Mouse (Mus musculus) naive thymus-derived CD4-positive, alpha-beta T cell, adult 5 months (primary cell): Measurements from ENCODE around the gene Ccng1. TPM values are rescaled to one million over a fixed set of nuclear protein-coding genes. Genes with fewer than 3 reads are reported as not detected.

Experiments used
- polyA plus RNA-seq: library from polyadenylated mRNA; unstranded; fragments of 100-300 nt; shearing (Covaris generic); gene quantifications from one replicate; pipeline ENCODE4 v1.2.1, GENCODE M21; 2017

Ccng1 gene
- 74.9 TPM for polyA plus RNA-seq

GRCm38 (mm10) chr11:40755109-40755627, at the start of gene Ccng1:
Ccng1 (minus strand) TSS chr11:40755311.

GRCm38 (mm10) chr11:40733339-40734174, 21.6 kb downstream of the Ccng1 start, which contains the start of the genes Hmmr and Nudcd2:
Hmmr (minus strand) TSS chr11:40733422.
Nudcd2 (plus strand) TSS chr11:40733667.

Other genes with a start within 250 kb of the Ccng1 start
- gene Mat2b, start 60.1 kb downstream of the Ccng1 start, polyA plus RNA-seq, result 230 TPM
- 0.86 TPM for gene Hmmr, start 21.9 kb downstream of the Ccng1 start, polyA plus RNA-seq
- 44.5 TPM for gene Nudcd2, start 21.6 kb downstream of the Ccng1 start, polyA plus RNA-seq